Mouse (Mus musculus): ENCODE measurements around the gene Rpl19.

DNA sequence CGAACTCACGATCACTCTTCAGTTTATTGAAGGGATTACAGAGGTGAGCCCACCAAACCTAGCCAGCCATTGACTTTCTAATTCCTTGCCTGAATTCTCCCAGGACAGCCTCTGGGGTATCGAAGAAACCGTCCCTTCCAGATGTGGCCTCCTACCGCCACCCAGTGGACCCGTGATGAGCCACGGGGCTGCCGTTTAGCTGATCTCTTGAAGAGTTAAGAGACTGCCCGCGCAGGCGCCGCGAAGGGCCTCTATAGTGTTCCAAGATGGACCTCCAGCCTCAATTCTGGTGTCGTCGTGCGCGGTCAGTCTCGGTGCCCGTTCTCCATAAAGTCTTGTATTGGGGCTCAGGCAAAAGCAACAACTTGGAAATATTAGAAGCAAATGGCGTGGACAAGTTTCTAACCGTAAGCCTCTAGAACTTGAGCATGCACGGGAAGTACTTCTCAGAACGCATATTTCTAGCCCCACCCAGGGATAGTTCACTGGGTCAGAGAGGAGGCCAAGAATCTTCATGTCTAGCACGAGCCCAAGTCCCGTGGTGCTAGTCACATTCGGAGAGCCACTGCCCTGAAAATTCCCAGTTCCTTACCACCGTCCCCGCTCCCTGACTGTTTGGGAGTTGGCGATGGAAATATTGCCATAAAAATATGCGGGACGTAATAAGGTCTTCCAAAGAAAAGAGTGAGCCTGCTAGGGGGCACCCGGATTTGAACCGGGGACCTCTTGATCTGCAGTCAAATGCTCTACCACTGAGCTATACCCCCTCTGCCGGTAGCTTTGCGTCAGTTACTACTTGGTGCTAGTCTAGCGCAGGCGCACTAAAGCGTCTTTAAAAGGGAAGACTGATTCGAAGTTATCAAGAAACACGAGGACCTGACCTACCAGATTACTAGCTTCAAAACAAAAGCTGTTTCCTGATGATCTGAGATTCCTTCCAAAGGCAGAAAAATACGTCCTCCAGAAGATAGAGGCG is 38.7 kb upstream of the Rpl19 start:
- TF ChIP-seq POLR2A (IDR thresholded peaks at IDR 0.05; ENCODE audit: extremely low read depth, insufficient read depth, low read length) (no peak), CTCF (IDR thresholded peaks at IDR 0.05; ENCODE audit: extremely low read depth, insufficient read depth, low read length) (peak; percentile 81)
